Mouse (Mus musculus): ENCODE results near the gene Flt4. TPM values are rescaled to one million over a fixed set of nuclear protein-coding genes. Genes with fewer than 3 reads are reported as not detected.

Flt4 gene
- total and polyA plus RNA-seq, 3 experiments, result 0.06 to 0.17 TPM; not detected in 1

DNA sequence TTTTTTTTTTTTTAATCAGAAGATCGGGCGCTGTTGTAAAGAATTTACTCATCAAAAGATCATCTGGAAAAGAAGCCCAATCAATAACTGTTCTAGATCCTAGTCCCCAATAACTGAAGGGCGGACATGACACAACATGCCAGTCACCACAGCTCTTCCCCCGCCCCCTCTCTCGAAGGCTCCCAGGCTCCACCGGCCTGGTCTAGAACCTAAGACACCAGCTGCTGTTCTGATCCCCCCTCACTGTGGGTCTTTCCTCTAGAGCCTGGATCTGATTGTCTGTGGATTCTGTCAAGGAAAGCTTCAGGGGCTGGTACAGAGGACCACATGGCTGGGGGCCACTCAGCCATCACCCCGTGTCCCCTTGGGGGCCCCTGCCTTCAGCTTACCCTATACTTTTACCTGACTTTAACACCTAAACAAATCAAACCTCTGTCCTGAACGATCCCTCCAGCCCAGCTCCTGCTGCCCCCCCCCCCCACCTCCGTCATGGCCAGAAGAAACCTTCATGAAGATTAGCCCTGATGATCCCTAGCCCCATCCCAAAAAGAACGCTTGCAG, 42.8 kb downstream of the Flt4 start:
- TF ChIP-seq CTCF (conservative IDR thresholded peaks at IDR 0.05 in 1 of 2, IDR thresholded peaks at IDR 0.05 in 1 of 2; ENCODE audit: low read depth in 2 of 2, low read length in 2 of 2) (no peak), MEF2A (IDR thresholded peaks at IDR 0.05; ENCODE audit: borderline replicate concordance, low read depth, low read length) (no peak), NRF1 (IDR thresholded peaks at IDR 0.05; ENCODE audit: low read depth, low read length) (no peak), RCOR1 (conservative IDR thresholded peaks at IDR 0.05; ENCODE audit: low read depth, low read length) (no peak), BHLHE40 (IDR thresholded peaks at IDR 0.05; ENCODE audit: low read depth, low read length) (no peak), USF1 (IDR thresholded peaks at IDR 0.05; ENCODE audit: low read depth, low read length) (no peak), HCFC1 (IDR thresholded peaks at IDR 0.05; ENCODE audit: low read depth, low read length) (no peak), E2F4 (IDR thresholded peaks at IDR 0.05; ENCODE audit: insufficient replicate concordance, low read depth, low read length) (no peak), CHD2 (IDR thresholded peaks at IDR 0.05; ENCODE audit: low read length) (no peak), ELF1 (IDR thresholded peaks at IDR 0.05; ENCODE audit: low read depth, low read length) (no peak), MXI1 (IDR thresholded peaks at IDR 0.05; ENCODE audit: low read depth, low read length) (no peak), USF2 (conservative IDR thresholded peaks at IDR 0.05; ENCODE audit: low read depth, low read length) (no peak), RAD21 (IDR thresholded peaks at IDR 0.05; ENCODE audit: low read depth, low read length) (no peak), SIN3A (IDR thresholded peaks at IDR 0.05; ENCODE audit: low read length) (no peak), TBP (conservative IDR thresholded peaks at IDR 0.05; ENCODE audit: low read depth, low read length) (no peak)
- Histone ChIP-seq H3K4me2 (ENCODE audit: insufficient read depth, low read depth, poor library complexity, severe bottlenecking) (no peak overlapping the region), H3K4me1 (ENCODE audit: control insufficient read depth in 1 of 2, insufficient read depth in 2 of 2) (peaks cover 4 to 14% of the 10 kb centered on the region in 2 experiments; a peak in 3 of 4 replicates), H3K9ac (ENCODE audit: insufficient read depth, low read depth) (no peak overlapping the region), H3K27ac (ENCODE audit: insufficient read depth, low read depth) (no peak overlapping the region), H3K9me3 (replicated peaks; ENCODE audit: low read length) (peaks cover 7% of the 10 kb centered on the region), H3K79me2 (replicated peaks; ENCODE audit: control insufficient read depth, extremely low read depth, insufficient read depth, poor library complexity, severe bottlenecking) (no peaks in the 10 kb centered on the region), H3K27me3 (replicated peaks) (peaks cover 2% of the 10 kb centered on the region), H3K4me3 (replicated peaks in 1 of 3; ENCODE audit: low read depth in 2 of 3, low read length in 2 of 3, poor library complexity in 1 of 3) (no peak overlapping the region), H3K36me3 (replicated peaks in 1 of 2; ENCODE audit: control insufficient read depth in 1 of 2, insufficient read depth in 1 of 2, low read length in 1 of 2) (no peaks in the 10 kb centered on the region)
- DNase-seq (ENCODE audit: extremely low read depth), result no peak
- in situ Hi-C loops (cut with MboI; ENCODE audit: low pct_ligation_motif_present, low pct_unique_long_range_greater_than_20kb, low sequenced_read_pairs), result loop anchor here (10.0 kb wide), 1 partner anchor 213 kb away; no protein-coding TSS in a partner anchor
- dilution Hi-C loops (cut with MboI; ENCODE audit: extremely low pct_ligation_motif_present, extremely low pct_unique_long_range_greater_than_20kb, low sequenced_read_pairs), result no loop called here

DNA sequence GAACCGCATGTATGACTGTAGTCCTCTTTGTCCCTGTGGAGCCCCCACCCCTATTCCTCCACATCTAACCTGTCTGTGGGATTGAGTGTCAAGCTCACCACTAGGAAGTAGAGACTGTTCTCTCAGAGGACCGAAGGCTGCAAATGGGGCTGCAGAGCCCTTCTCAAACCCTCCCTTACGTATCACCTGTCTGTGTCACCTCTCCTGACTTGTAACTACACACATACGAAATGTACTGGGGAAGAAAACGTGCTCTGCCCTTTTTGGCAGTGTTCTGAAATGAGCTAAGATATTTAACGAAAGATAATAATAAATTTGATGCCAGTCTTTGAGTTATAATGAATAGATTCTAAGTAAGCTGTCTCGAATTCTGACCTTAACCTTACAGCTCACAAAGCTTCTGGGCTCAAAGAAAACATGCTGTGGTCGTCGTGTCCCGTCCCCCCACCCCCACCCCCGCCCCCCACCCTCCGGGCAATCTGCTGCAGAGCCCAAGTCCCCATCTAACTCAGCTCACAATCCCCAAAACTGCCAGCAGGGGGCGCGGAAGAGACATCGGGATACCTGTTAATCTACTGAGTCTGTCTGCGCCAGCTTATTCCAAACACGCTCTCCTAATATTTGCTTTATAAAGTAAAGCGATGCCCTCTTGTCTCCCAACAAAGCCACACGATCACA, 43.5 kb downstream of the Flt4 start:
- DNase-seq (ENCODE audit: extremely low read depth), result peak; percentile 83
- Histone ChIP-seq H3K4me1 (ENCODE audit: control insufficient read depth in 1 of 2, insufficient read depth in 2 of 2) (peaks cover 4 to 14% of the 10 kb centered on the region in 2 experiments; a peak in 3 of 4 replicates), H3K36me3 (replicated peaks in 1 of 2; ENCODE audit: control insufficient read depth in 1 of 2, insufficient read depth in 1 of 2, low read length in 1 of 2) (no peaks in the 10 kb centered on the region), H3K27me3 (replicated peaks) (peaks cover 2% of the 10 kb centered on the region), H3K27ac (ENCODE audit: insufficient read depth, low read depth) (no peak overlapping the region), H3K9ac (ENCODE audit: insufficient read depth, low read depth) (no peak overlapping the region), H3K9me3 (replicated peaks; ENCODE audit: low read length) (peaks cover 7% of the 10 kb centered on the region), H3K4me2 (ENCODE audit: insufficient read depth, low read depth, poor library complexity, severe bottlenecking) (0 out of 2 replicates have a peak overlapping the region, but pooled peaks have one; percentile 46), H3K4me3 (replicated peaks in 1 of 3; ENCODE audit: low read depth in 2 of 3, low read length in 2 of 3, poor library complexity in 1 of 3) (no peak overlapping the region), H3K79me2 (replicated peaks; ENCODE audit: control insufficient read depth, extremely low read depth, insufficient read depth, poor library complexity, severe bottlenecking) (no peaks in the 10 kb centered on the region)
- dilution Hi-C loops (cut with MboI; ENCODE audit: extremely low pct_ligation_motif_present, extremely low pct_unique_long_range_greater_than_20kb, low sequenced_read_pairs), result no loop called here
- TF ChIP-seq MAZ (IDR thresholded peaks at IDR 0.05; ENCODE audit: low read depth, low read length), result 0 out of 2 replicates have a peak, but pooled peaks have one; percentile 44
- TF ChIP-seq NELFE (IDR thresholded peaks at IDR 0.05; ENCODE audit: low read depth, low read length), result 0 out of 2 replicates have a peak, but pooled peaks have one; percentile 25
- TF ChIP-seq MAX (IDR thresholded peaks at IDR 0.05; ENCODE audit: low read length), result peak; percentile 40; the same call in 1 of the 2 replicates
- TF ChIP-seq KAT2A (IDR thresholded peaks at IDR 0.05; ENCODE audit: insufficient replicate concordance, low read length), result no peak
- peak; percentile 73 for TF ChIP-seq RAD21 (IDR thresholded peaks at IDR 0.05; ENCODE audit: low read depth, low read length)
- peak; percentile 47 to 84; a peak in 3 of 4 replicates for TF ChIP-seq CTCF (conservative IDR thresholded peaks at IDR 0.05 in 1 of 2, IDR thresholded peaks at IDR 0.05 in 1 of 2; ENCODE audit: low read depth in 2 of 2, low read length in 2 of 2)
- no peak for TF ChIP-seq USF2 (conservative IDR thresholded peaks at IDR 0.05; ENCODE audit: low read depth, low read length)
- no peak for TF ChIP-seq POLR2A (IDR thresholded peaks at IDR 0.05; ENCODE audit: low read depth, low read length)
- TF ChIP-seq SIN3A (IDR thresholded peaks at IDR 0.05; ENCODE audit: low read length), result 0 out of 2 replicates have a peak, but pooled peaks have one; percentile 28
- no peak for TF ChIP-seq TCF12 (IDR thresholded peaks at IDR 0.05; ENCODE audit: low read depth, low read length)
- no peak for TF ChIP-seq JUN (IDR thresholded peaks at IDR 0.05; ENCODE audit: insufficient read depth, low read depth, low read length)
- TF ChIP-seq ZKSCAN1 (IDR thresholded peaks at IDR 0.05; ENCODE audit: borderline replicate concordance, low read depth, low read length), result no peak
- no peak for TF ChIP-seq EP300 (IDR thresholded peaks at IDR 0.05; ENCODE audit: low read length)
- 0 out of 2 replicates have a peak, but pooled peaks have one; percentile 42 for TF ChIP-seq MEF2A (IDR thresholded peaks at IDR 0.05; ENCODE audit: borderline replicate concordance, low read depth, low read length)
- TF ChIP-seq UBTF (IDR thresholded peaks at IDR 0.05; ENCODE audit: low read depth, low read length), result no peak
- TF ChIP-seq ZC3H11A (IDR thresholded peaks at IDR 0.05; ENCODE audit: low read depth, low read length), result no peak
- peak; percentile 78 for TF ChIP-seq SMC3 (IDR thresholded peaks at IDR 0.05; ENCODE audit: low read depth, low read length)
- in situ Hi-C loops (cut with MboI; ENCODE audit: low pct_ligation_motif_present, low pct_unique_long_range_greater_than_20kb, low sequenced_read_pairs), result loop anchor here (10.0 kb wide), 1 partner anchor 212 kb away; no protein-coding TSS in a partner anchor
